Mouse (Mus musculus): ENCODE results near the gene Adarb1. TPM values are rescaled to one million over a fixed set of nuclear protein-coding genes. Genes with fewer than 3 reads are reported as not detected.
A peak's percentile ranks its signal among the peaks of the same experiment; 100 is the strongest.

The Adarb1 gene
- total RNA-seq, 2 experiments from 2014 or later = 16.7 to 19.7 TPM

DNA sequence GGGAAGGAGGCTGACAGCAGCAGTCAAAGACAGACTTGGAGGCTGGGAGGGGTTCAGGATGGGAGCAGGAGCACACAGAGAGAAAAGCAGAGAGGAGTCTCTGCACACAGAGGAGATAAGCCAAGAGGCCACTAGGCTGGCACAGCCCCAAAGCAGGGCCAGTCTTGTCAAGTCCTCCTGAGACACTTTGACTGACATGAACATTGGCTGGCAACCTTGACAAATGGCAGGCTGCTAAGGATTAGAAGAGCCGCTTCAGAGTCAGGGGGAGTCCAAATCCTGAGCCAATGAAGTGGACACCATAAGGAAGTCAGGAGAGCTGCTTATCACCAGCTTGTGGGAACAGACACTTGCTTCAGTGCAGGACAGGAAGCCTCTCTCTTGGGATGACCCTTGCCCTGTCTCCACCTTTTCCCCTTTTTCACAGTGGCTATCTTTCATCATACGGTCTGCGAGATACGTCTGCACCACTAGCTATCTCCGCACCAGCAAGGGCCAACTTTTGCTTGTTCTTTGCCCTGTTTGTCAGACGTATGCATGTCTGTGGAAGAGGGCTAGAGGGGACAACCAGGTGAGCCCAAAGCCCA, 20.9 kb downstream of the Adarb1 start:
- intact Hi-C loops (cut with DNase I) = no loop called here

DNA sequence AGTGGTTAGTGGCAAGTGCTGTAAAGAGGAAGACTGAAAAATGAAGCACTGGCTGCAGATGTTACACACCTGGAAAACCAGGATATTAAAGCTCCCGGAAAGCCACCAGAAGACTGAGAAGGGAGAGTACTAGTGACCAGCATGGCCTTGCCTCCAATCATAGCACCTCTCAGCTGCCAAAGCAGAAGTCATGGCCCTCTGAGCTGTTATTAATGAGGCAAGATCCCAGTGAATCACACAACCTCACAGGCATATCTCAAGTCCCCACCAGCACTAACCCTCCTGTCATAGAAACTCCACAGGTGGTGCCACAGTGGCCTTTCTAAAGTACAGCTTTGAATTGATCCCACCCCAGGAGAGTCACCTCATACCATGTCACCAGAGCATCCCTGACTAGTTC, 22.1 kb downstream of the Adarb1 start:
- intact Hi-C loops (cut with DNase I) = no loop called here

More for the DNA sequence above, 20.9 kb downstream of the Adarb1 start:
- no peak for DNase-seq (ENCODE audit: low spot score)

DNA sequence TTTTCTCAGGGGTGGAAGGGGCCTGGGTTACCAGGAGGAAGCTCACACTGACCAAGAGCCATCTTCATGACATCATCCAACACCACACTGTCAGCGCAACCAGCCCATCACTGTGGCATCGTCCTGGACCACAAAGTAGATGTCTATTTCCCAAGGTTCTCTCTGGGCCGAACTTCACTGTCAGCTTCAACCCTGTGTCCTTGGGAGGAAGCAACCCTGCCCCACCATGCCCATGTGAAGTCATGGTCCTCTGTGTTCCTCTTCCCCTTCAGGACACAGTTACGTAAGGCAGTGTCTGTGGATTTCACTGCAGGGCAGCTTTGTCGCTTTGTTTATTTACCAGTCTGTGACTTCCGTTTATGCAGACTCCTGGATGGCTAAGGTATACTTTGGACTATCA, 27.0 kb downstream of the Adarb1 start:
- no peak for DNase-seq (ENCODE audit: low spot score)
- intact Hi-C loops (cut with DNase I) = no loop called here

More for the DNA sequence above, 22.1 kb downstream of the Adarb1 start:
- DNase-seq (ENCODE audit: low spot score) = no peak

DNA sequence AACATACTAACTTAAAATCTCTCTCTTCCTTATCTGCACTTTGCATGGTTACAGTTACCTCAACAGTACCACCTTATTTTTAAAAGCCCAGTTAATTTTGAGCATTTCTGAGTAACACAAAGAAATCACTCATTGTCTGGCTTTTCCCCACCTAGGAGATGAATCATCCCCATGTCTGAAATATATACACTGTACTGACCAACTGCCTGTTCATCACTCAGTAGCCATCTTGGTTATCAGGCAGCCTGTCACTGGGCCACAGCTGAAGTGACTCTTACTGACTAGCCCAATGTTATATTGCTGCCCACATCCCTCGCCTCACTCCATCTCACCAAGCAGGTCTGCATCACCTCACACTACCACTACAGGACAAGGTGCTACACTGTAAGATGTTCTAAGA, 30.5 kb downstream of the Adarb1 start:
- intact Hi-C loops (cut with DNase I) = no loop called here
- DNase-seq (ENCODE audit: low spot score) = no peak

- intact Hi-C loops (cut with DNase I) = no loop called here
- DNase-seq (ENCODE audit: low spot score) = no peak
These were observed 32.3 kb downstream of the Adarb1 start for GRCm38 (mm10) chr10:77385731-77386130.

- intact Hi-C loops (cut with DNase I) = no loop called here
- no peak for DNase-seq (ENCODE audit: low spot score)
These were observed 35.0 kb downstream of the Adarb1 start for GRCm38 (mm10) chr10:77383045-77383444.

GRCm38 (mm10) chr10:77381191-77381590, 36.9 kb downstream of the Adarb1 start:
- intact Hi-C loops (cut with DNase I) = no loop called here
- DNase-seq (ENCODE audit: low spot score) = no peak

DNA sequence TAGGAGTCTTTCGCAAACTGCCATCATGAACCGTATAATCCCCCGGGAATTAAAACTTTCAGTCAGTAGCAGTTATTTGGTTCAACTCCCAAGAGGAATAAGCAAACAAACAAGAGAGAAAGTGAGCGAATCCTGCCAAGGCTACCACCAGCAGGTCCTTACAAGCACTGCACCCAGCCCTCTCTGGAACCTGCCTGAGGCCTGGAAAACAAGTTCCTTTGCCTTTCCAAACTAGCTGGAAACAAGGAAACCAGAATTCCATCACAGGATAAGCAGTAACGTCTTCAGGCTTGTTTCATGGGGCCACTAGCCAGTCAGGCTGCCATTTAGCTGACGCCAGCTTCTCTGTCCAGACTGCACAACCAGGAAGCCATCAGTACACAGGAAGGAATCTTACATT, 37.4 kb downstream of the Adarb1 start:
- intact Hi-C loops (cut with DNase I) = no loop called here
- DNase-seq (ENCODE audit: low spot score) = peak; percentile 21

- intact Hi-C loops (cut with DNase I) = no loop called here
These were observed 38.9 kb downstream of the Adarb1 start for GRCm38 (mm10) chr10:77379199-77379598.

GRCm38 (mm10) chr10:77376056-77376455, 42.0 kb downstream of the Adarb1 start:
- intact Hi-C loops (cut with DNase I) = no loop called here
- no peak for DNase-seq (ENCODE audit: low spot score)

More at GRCm38 (mm10) chr10:77379199-77379598, 38.9 kb downstream of the Adarb1 start:
- no peak for DNase-seq (ENCODE audit: low spot score)

DNA sequence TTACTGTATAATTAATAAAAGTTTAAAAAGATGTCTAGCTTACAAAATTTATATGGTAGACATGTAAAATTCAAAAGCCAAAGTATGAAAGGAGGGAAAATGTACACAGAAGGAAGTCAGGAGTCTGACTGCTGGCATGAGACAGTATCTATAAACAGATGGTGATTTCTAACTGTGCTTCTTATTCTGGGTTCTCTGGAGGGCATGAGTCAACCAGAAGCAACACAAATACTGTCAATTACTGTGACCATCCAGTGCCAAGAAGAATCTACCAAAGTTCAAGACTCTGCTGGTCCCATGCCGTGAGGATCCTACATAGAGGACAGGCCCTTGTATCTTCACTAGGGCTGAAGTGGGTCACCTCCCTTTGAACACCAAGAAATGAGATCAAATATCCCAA, 43.1 kb downstream of the Adarb1 start:
- intact Hi-C loops (cut with DNase I) = no loop called here
- no peak for DNase-seq (ENCODE audit: low spot score)

GRCm38 (mm10) chr10:77374407-77374806, 43.7 kb downstream of the Adarb1 start:
- DNase-seq (ENCODE audit: low spot score) = no peak
- intact Hi-C loops (cut with DNase I) = no loop called here

- intact Hi-C loops (cut with DNase I) = no loop called here
- DNase-seq (ENCODE audit: low spot score) = no peak
These were observed 47.9 kb downstream of the Adarb1 start for GRCm38 (mm10) chr10:77370129-77370528.

- intact Hi-C loops (cut with DNase I) = no loop called here
- DNase-seq (ENCODE audit: low spot score) = no peak
These were observed 50.1 kb downstream of the Adarb1 start for GRCm38 (mm10) chr10:77367973-77368372.

GRCm38 (mm10) chr10:77366959-77367358, 51.1 kb downstream of the Adarb1 start:
- intact Hi-C loops (cut with DNase I) = no loop called here
- no peak for DNase-seq (ENCODE audit: low spot score)

- intact Hi-C loops (cut with DNase I) = no loop called here
- no peak for DNase-seq (ENCODE audit: low spot score)
These were observed 52.9 kb downstream of the Adarb1 start for GRCm38 (mm10) chr10:77365212-77365611.

- DNase-seq (ENCODE audit: low spot score) = no peak
- intact Hi-C loops (cut with DNase I) = loop anchor here (5.0 kb wide), 1 partner anchor 57 kb away; the partner anchor contains the start of gene Adarb1
These were observed 57.6 kb downstream of the Adarb1 start for GRCm38 (mm10) chr10:77360486-77360885.

DNA sequence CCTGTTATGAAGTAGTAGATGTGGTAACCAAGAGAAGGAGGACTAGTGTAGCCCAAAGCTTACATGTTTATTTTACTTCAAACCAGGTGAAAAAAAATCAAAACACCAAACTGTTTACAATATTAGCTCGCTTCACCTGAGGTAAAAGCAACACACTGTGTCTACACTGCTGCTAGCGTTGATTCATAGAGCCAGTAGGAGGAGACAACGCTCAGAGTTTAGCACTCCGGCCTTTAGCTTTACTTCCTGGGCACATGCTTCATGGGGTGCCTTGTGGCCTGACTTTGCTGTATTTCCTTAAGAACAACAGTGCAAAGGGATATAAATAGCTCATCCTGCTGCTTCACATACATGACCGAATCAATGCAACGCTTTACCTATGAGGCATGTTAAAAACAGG, 60.1 kb downstream of the Adarb1 start:
- intact Hi-C loops (cut with DNase I) = loop anchor here (1.0 kb wide), 1 partner anchor 151 kb away; no protein-coding TSS in a partner anchor
- DNase-seq (ENCODE audit: low spot score) = no peak

GRCm38 (mm10) chr10:77353031-77353745, 64.9 kb downstream of the Adarb1 start:
- intact Hi-C loops (cut with DNase I) = loop anchor here (1.0 to 2.0 kb wide), 4 partner anchors 62 to 222 kb away; no protein-coding TSS in a partner anchor

DNA sequence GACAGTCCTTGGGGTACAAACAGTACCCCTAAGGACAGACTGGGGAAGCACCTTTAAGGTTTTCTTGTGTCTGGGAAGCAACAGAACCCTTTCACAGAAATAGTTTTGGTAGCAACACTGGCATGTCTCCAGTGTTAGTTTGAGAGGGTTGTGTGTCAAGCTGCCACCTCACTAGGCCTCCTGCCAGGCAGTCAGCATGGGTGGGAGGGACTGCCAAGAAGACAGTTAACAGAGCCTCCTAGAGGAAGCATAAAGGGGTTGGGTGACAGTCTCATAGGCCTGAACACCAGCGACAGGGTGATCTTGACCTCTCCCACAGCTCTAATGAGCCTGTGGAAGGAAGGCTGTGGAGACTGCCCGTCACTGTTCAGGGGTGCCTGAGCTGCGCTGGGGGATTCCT, 75.2 kb downstream of the Adarb1 start:
- DNase-seq (ENCODE audit: low spot score) = no peak
- intact Hi-C loops (cut with DNase I) = no loop called here

More at GRCm38 (mm10) chr10:77353031-77353745, 64.9 kb downstream of the Adarb1 start:
- DNase-seq (ENCODE audit: low spot score) = peak; percentile 36

- DNase-seq (ENCODE audit: low spot score) = no peak
- intact Hi-C loops (cut with DNase I) = no loop called here
These were observed 76.4 kb downstream of the Adarb1 start for GRCm38 (mm10) chr10:77341711-77342110.

Data from heart, postnatal 25 days (tissue).